Mouse (Mus musculus) monocyte, adult 5-6 weeks (primary cell): ENCODE measurements around the gene Epha6. TPM values are rescaled to one million over a fixed set of nuclear protein-coding genes. Genes with fewer than 3 reads are reported as not detected.

ENCODE experiments used
- ATAC-seq: fragments of 153-309, 156-312 bp; replicated peaks from 2 replicates; pipeline ENCODE4 v1.8.0; 2017; ENCODE audit warnings: mild to moderate bottlenecking; ENCODE audit not compliant: low TSS enrichment, insufficient number of reproducible peaks, severe bottlenecking, poor library complexity, low FRiP score
- total RNA-seq: library from RNA; stranded (forward); fragments of 200-1000, 200-491, 200-594 nt; gene quantifications from 3 replicates; pipeline ENCODE4 v1.2.3, GENCODE M21; 2017

Epha6 gene
- total RNA-seq, 1 experiment from 2014 or later, result not detected

DNA sequence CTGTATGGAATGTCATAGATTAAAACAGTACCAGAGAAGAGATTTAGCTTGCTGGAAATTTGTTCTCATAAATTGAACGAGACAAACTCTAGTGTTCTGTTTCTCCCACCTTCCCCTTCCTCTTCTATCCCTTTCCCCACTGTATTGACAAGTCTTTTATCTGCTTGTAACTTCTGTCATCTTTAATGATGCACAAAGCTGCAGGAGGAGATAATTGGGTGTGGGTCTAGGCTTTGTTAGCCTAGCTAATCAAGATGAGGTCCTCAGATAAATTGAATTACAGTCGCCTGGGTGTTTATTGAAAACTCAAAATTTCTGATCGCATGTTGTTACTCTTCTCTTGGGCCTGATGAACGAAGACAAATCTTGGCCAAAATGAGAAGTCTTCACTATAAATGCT is 844.5 kb downstream of the Epha6 start:
- ATAC-seq, result no peak

DNA sequence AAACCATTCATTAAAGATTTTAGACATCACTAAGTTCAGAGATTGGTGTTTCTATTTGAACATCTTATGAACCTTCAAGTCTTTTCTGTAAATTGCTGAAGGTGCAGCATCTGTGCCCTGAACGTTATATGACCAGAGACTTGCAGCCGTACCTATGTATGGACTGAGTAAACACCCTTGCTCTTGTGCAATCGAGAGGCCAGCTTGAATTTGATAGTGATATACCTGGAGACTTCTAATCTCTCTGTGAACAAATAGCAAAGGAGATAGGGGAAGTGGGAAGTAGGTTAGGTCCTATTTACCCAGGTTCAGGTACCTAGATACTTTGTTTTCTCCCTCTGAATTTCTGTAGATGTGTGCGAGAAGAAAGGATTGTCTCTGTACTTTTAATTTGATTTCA is 854.4 kb downstream of the Epha6 start:
- no peak for ATAC-seq

DNA sequence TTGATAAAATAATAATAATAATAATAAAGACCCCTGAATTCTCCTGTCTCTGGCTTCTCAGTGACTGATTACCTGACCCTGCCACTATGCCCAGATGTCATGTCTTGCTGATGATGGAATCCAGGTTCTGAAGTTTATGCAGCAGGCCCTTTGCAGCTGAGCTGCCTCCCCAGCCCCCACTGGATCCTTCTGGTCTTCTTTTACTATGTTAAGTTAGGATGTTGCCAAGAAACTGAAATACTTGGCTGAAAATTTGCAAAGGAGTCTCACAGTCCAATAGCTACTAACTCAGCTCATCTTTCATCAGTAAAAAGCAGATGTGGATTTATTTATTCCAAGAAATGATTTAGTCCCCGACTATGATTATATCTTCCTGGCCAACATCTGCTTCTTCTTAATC is 861.7 kb downstream of the Epha6 start:
- ATAC-seq, result no peak

DNA sequence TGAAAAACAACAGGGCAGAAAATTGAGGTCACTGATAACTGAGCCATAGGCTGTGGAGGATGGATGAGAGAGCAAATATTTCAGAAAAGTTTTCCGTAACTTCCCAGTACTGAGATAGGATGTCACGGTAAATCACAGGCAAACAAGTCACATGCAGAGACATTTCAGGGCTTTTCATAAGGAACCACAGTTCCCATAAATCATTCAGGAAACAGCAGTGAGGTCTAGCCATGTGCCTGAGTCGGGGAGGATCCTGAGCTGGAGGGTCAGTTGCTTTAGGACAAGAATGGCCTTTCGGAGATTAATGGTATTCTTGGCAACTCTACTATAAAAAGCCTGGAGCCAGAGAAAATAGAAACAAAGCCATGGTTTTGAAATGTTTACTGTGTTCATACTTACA is 889.8 kb downstream of the Epha6 start:
- ATAC-seq, result no peak

DNA sequence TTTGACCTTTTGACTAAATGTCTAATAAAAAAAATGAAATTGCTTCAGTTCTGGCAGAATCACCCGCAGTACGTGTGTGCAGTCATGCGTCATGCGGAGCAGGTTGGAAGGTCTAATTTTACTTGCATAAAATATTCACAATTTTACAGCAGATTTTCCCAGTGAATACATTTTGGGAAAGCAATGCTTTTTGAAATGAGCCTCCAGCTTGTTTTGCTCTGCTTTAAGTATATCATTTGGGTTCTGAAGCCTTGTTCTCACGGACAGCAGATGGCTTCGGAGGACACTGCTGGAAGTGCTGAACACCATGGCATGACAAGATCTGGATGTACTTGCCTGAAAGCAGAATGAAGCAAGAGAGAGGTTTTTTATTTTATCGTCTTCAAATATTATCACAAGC is 912.1 kb downstream of the Epha6 start:
- no peak for ATAC-seq

DNA sequence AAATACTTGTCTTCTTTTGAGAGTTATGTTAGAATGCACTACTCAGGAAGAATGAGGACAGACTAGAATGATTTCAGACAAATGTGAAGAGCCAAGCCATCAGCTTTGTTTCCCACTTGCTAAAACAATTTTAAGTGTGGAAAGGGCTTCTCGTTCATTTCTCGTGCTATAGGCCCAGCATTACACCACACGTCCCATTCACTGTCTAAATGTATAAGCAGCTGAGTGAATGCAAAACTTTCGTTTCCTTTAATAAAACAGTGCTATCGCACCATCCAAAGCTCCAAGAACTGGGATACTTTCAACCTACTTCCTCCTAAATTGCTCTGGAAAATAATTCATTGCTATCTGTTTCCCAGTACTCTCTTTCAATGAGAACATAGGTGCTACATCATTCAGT is 916.2 kb downstream of the Epha6 start:
- no peak for ATAC-seq

DNA sequence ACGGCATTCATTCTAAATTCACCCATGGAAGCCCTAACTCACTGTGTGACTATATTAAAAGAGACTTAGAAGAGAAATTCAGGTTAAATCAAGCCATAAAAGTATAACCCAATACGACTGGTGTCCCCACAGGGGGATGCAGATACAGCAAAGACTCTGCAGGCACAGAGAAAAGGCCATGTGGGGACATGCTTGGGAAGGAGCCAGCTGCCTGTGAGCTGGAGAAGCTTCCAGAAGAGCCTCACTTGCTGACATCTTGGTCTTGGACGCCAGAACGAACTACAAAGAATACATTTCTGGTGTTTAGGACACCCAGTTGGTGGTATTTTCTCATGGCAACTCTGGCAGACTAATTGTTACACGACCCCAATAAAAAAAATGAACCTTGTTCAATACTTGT is 920.2 kb downstream of the Epha6 start:
- no peak for ATAC-seq

DNA sequence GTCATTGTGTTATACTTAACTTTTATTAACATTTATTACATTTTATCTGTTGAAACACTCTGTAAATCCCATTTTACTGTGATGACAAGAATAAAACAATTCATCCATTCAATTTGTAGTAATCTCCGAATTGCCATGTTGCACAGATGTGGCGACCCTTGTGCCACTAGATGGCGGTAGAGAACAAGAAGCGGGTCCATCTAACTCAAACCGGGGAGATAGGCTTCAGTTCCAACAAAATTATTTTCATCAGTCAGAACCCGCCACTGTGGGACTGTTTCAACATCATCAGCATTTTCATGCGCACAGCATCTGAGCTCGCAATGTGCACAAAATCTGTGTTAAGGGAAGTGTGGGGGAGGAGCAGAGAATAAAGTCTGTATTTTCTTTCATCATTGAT is 921.9 kb downstream of the Epha6 start:
- ATAC-seq, result no peak

DNA sequence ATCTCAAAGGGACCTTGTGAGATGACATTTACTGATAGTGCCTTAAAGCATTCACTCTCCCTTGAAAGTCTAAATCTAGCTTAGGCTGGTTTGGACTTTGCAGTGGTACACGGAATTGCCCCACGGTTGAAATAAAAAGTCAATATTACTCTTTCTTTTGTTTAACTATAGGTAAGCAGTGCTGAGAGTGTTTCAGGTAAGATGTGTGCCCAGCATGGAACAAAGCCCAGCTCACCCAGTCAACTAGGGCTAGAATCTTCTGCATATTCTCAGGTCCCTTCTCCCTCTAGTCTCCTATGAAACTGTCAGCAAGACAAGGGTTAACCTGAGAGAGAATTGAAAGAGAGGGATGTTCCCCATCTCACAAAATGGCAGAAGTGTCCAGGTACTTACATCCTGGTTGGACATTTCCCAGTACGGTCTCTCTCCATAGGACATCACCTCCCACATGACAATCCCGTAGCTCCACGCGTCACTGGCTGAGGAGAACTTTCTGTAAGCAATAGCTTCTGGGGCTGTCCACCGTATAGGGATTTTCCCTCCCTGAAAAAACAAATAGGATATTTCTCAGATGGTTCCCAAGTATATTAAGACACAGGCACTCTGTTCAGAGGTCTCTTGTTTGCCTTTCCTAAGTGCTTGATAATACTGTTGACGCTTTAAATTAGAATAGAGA is 923.0 kb downstream of the Epha6 start:
- no peak for ATAC-seq

DNA sequence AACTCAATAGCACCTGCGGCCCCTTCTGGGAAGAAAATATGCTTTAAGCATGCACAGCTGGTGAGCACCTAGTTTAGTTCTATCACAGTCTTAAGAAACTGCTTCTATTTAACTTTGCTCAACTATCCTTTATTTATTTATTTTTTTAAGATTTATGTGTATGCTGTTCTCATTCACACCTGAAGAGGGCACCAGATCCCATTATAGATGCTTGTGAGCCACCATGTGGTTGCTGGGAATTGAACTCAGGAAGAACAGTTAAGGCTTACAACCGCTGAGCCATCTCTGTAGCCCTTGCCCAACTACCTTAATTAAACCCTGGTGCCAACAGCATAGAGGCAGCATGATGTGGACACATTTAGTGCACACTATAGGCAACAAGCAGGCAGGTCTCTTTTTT is 938.4 kb downstream of the Epha6 start:
- no peak for ATAC-seq

DNA sequence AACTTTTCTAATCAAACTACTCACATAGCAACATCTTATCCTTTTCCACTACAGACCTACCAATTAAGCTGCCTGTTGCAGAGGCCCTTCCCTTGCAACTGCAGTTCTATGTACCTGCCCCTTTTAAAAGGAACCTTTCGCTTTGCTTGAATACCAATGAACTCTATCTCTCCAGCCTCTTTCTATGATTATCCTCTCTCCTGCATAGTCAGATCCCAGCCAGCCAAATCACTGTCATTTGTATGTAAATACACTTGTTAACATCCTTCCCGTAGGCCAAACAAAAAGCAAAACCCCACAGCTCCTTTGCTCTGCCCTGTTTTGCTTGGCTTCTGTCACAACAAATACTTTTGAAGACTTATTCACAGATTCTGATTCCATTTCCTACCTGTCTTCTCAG is 961.6 kb downstream of the Epha6 start:
- ATAC-seq, result no peak

DNA sequence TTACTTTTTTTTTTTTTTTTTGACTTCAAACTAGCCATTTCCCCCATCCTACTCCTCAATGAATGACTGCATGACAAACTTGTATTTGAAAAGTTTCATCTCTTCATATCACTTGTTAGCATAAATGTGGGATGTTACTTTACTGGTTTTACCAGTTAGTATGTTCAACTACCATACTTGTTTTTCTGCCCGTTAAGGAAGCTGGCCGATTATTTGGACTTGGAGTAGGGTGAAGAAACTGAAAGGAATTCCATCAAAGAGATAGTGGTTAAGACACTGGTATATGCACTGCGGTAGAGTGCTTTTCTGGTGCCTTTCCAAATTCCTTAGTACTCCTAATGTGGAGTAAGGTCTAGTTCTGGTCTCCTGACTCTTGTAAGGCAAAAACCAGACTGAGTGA is 965.3 kb downstream of the Epha6 start:
- ATAC-seq, result no peak

DNA sequence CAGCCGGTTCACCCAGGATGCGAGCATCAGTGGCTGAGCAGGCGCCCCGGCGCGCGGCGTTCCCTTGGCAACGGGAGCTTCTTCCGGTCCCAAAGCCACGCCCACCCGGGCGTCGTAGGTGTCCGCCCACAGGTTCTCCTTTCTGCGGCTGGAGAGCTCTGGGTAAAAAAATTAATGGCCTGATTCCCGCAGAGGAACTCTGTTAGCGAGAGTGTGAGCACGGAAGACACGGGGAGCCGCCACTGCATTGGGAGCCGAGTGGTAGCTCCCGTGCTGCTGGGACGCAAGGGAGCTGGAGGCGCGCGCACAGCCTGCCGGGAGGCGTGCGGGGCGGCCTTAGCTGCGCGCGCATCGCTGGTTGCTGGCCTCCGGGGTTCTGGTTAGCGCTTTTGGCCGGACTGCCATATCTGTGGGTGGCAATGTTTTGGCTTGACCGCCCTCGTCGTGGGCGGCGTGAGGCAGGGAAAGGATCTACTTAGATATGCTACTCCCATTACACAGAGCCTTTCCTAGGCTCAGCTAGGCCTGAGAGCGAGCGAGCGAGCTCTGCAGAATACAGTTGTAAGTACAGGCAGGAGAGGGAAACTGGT is 966.1 kb downstream of the Epha6 start, which contains the start of gene Arl6:
Gene Arl6, minus strand, starts transcription at position 290 of the 590 bp plus-strand sequence.
- ATAC-seq, result peak; percentile 93

DNA sequence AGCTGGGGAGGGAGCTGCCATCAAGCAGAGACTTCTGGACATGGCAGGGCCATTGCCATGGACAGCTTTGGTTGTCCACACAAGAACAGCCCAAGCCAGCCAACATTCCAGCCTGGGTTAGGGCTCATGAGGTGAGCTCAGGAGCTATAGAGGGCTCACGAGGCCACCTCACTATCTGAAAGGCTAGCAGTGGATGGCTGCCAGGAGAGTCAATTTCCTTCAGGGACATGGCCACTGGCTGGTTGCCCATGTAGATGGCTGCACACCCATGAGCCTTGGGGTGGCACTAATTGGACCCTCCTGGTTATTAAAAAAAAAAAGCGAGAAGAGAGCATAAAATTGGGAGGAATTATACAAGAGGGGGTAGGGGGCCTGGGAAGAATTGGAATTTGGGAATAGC is 970.7 kb downstream of the Epha6 start:
- ATAC-seq, result no peak

DNA sequence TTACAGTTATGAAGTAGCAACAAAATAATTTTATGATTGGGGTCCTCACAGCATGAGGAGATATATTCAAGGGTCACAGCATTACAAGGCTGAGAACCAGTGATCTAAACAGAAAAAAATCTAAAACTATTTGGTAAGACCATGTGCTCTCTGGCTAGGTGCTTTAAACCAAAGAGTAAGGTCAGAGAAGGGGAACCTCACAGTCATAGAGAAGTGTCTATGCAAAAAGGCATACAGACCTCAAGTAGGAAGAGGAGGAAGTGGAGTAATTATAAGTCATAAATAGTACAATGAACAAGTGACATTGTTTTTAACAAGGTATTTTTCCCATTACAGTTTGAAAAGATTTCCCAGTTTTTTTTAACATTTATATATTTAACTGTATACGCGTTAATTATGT is 983.8 kb downstream of the Epha6 start:
- 0 out of 2 replicates have a peak, but pooled peaks have one; percentile 40 for ATAC-seq

DNA sequence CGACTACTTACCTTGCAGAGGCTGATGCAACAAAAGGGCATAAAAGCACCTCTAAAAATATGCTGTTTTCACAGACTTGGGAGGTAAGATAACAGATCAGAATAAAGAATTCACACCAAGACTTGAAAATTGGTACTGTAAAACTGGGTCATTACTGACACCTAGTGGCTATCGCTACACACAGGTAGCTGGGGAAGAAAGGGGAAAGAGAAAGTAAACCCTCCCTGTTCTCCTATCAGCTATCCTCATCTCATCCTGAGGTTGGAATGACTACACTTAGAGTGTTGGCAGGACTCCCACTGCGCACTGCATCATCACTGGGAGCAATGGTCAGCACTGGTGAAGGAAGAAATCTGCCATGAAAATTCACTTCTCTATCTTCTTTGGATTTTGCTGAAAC is 988.2 kb downstream of the Epha6 start:
- ATAC-seq, result peak; percentile 74

DNA sequence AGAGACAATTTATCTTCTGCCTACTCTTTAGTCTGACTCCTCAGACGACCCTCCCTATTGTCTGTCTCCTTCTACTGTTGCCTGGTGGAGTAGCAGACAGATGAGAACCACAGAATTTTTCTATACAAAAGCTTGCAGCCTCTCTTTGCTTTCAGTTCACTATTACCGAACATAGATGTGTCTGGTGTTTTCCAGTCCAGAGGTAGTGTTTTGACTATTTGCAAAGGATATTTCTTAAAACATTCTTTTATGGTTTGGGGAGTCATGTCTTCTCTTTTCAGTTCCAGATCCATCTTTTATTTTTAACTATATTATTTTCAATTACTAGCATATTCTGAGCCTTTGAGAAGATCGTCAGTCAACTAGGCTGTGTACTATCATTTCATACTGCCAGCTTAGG is 989.7 kb downstream of the Epha6 start:
- no peak for ATAC-seq

DNA sequence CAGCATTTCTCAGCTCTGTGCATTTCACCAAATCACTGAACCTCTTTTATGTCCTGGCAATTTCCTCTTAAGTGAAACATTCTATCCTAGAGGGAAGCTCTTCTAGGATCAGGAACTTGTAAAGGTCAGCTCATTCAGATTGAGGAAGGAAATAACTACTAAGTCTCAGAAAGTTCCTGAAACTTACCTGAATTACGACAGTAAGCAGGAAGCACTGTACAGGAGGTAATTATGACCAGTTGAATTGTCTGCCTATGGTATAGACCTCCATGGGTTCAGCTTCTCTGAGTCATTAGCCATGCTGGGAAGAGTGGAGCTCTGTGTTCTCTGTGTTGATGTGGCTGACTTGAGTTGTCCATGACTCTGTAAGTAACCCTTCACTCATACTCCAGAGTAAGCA is 994.6 kb downstream of the Epha6 start:
- ATAC-seq, result peak; percentile 53; the same call in 1 of the 2 replicates

DNA sequence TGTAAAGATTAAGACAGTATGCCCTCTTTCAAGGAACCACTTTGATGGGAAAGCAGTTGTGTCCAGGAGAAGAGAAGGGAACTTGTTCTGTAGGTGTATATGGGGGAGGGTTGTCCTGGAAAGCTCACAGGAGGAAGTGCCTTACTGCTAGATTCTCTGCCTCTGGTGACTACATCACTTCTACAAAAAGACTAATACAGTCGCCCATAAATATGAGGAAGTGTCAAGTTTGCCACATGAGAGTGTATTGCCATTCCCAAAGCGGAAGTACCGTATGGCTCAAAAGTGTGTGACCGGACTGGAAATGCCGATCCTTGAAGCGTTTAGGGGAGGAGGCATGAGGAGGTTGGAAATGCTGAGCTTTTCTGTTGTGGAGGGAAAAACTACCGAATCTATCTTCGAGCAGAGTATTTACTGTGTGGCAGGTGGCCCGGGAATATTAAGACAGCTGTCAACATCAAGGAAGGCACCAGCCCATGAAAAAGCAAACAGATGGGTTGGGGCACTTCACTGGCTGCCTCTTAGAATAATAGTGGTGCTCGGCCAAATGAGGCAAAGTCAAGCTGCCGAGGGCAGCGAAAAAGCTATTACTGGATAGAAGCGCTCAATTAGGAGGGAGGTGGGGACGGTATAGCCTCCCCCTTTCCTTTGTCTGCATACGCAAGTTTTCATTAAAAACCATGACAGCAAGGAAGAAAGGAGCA is 1001.1 kb downstream of the Epha6 start:
- peak; percentile 87 for ATAC-seq
